Mouse (Mus musculus): ENCODE measurements around the gene Plcb2.
A peak's percentile ranks its signal among the peaks of the same experiment; 100 is the strongest.

Plcb2 gene

GRCm38 (mm10) chr2:118682544-118683260 lies 45.5 kb downstream of the Plcb2 start:
- DNase-seq, result no peak

- no peak for DNase-seq
Measured at GRCm38 (mm10) chr2:118680926-118681325, 47.3 kb downstream of the Plcb2 start.

- peak; percentile 77 for DNase-seq
Measured at GRCm38 (mm10) chr2:118679577-118679976, 48.7 kb downstream of the Plcb2 start.

GRCm38 (mm10) chr2:118677817-118678216 lies 50.4 kb downstream of the Plcb2 start:
- DNase-seq, result peak; percentile 68

GRCm38 (mm10) chr2:118676839-118677741 lies 51.1 kb downstream of the Plcb2 start:
- DNase-seq, result no peak

- no peak for DNase-seq
Measured at GRCm38 (mm10) chr2:118674500-118674899, 53.7 kb downstream of the Plcb2 start.

GRCm38 (mm10) chr2:118673686-118674465 lies 54.4 kb downstream of the Plcb2 start:
- DNase-seq, result no peak

GRCm38 (mm10) chr2:118671728-118672127 lies 56.5 kb downstream of the Plcb2 start:
- no peak for DNase-seq

GRCm38 (mm10) chr2:118669785-118670184 lies 58.5 kb downstream of the Plcb2 start:
- no peak for DNase-seq

- peak; percentile 60 for DNase-seq
Measured at GRCm38 (mm10) chr2:118669245-118669644, 59.0 kb downstream of the Plcb2 start.

- no peak for DNase-seq
Measured at GRCm38 (mm10) chr2:118667181-118667580, 61.1 kb downstream of the Plcb2 start.

GRCm38 (mm10) chr2:118665616-118666015 lies 62.6 kb downstream of the Plcb2 start:
- no peak for DNase-seq

- DNase-seq, result peak; percentile 50
Measured at GRCm38 (mm10) chr2:118664975-118665516, 63.2 kb downstream of the Plcb2 start.

GRCm38 (mm10) chr2:118663804-118664766 lies 64.2 kb downstream of the Plcb2 start:
- DNase-seq, result peak; percentile 64

GRCm38 (mm10) chr2:118662902-118663803 lies 65.1 kb downstream of the Plcb2 start, which contains the start of gene Pak6:
Gene Pak6 (plus strand): TSS chr2:118663303.
- no peak for DNase-seq

GRCm38 (mm10) chr2:118661891-118662290 lies 66.3 kb downstream of the Plcb2 start:
- no peak for DNase-seq

- DNase-seq, result peak; percentile 73
Measured at GRCm38 (mm10) chr2:118659998-118660452, 68.2 kb downstream of the Plcb2 start.

- DNase-seq, result no peak
Measured at GRCm38 (mm10) chr2:118659493-118659892, 68.7 kb downstream of the Plcb2 start.

- DNase-seq, result peak; percentile 86
Measured at GRCm38 (mm10) chr2:118659077-118659476, 69.2 kb downstream of the Plcb2 start.

GRCm38 (mm10) chr2:118658457-118658856 lies 69.8 kb downstream of the Plcb2 start:
- peak; percentile 67 for DNase-seq
